Mouse (Mus musculus) heart, embryonic 14.5 days (tissue): Measurements from ENCODE around the gene Tbx21. TPM values are rescaled to one million over a fixed set of nuclear protein-coding genes. Genes with fewer than 3 reads are reported as not detected.
A peak's percentile ranks its signal among the peaks of the same experiment; 100 is the strongest.

Experiments
- ATAC-seq: fragments of 200-750 bp; cut with Nextera tagmentation; 2 replicates; pipeline ENCODE4 v1.8.0; 2017; ENCODE audit warnings: low read depth, moderate TSS enrichment; ENCODE audit not compliant: insufficient number of reproducible peaks, insufficient read depth, low FRiP score
- H3K27ac ChIP-seq, 2 experiments: fragments of 200-500 bp in 1 of 2; fragments of 300-500 bp in 1 of 2; sonication (generic) in 1 of 2; replicated peaks in 1 of 2; 2 replicates each; pipeline ENCODE4 v1.5.1; 2012 to 2014; ENCODE audit warnings: low read depth in 2 of 2, low read length in 2 of 2, control low read depth in 1 of 2, mild to moderate bottlenecking in 1 of 2, mixed read lengths in 1 of 2; ENCODE audit not compliant: control insufficient read depth in 1 of 2, insufficient read depth in 1 of 2
- H3K27me3 ChIP-seq: fragments of 300-500 bp; sonication (generic); 2 replicates; pipeline ENCODE4 v1.6.1; 2014; ENCODE audit warnings: mild to moderate bottlenecking, low read length, control low read depth; ENCODE audit not compliant: control insufficient read depth, insufficient read depth
- H3K36me3 ChIP-seq: fragments of 300-500 bp; sonication (generic); 2 replicates; pipeline ENCODE4 v1.6.1; 2014; ENCODE audit warnings: mild to moderate bottlenecking, control low read depth, low read length, mixed read lengths; ENCODE audit not compliant: control insufficient read depth, insufficient read depth
- H3K4me1 ChIP-seq, 2 experiments: fragments of 200-500 bp in 1 of 2; fragments of 300-500 bp in 1 of 2; sonication (generic) in 1 of 2; 2 replicates each; pipeline ENCODE4 v1.6.1; 2012 to 2014; ENCODE audit warnings: low read length in 2 of 2, control low read depth in 1 of 2, mixed read lengths in 1 of 2; ENCODE audit not compliant: control insufficient read depth in 2 of 2, insufficient read depth in 2 of 2
- H3K4me2 ChIP-seq: fragments of 300-500 bp; sonication (generic); 2 replicates; pipeline ENCODE4 v1.6.1; 2014; ENCODE audit warnings: mild to moderate bottlenecking, low read length
- H3K4me3 ChIP-seq, 2 experiments: fragments of 200-500 bp in 1 of 2; fragments of 300-500 bp in 1 of 2; sonication (generic) in 1 of 2; 2 replicates each; pipeline ENCODE4 v1.5.1; 2012 to 2014; ENCODE audit warnings: low read length in 2 of 2, mild to moderate bottlenecking in 2 of 2, control low read depth in 1 of 2, low read depth in 1 of 2, moderate library complexity in 1 of 2; ENCODE audit not compliant: control insufficient read depth in 1 of 2, insufficient read depth in 1 of 2
- H3K9ac ChIP-seq: fragments of 300-500 bp; sonication (generic); 2 replicates; pipeline ENCODE4 v1.6.1; 2014; ENCODE audit warnings: mild to moderate bottlenecking, low read length
- H3K9me3 ChIP-seq: fragments of 300-500 bp; sonication (generic); 2 replicates; pipeline ENCODE4 v1.6.1; 2016; ENCODE audit warnings: low read length, control low read depth; ENCODE audit not compliant: control insufficient read depth
- WGBS: fragments of 180-500 bp; shearing (Covaris S2); extraction: QIAGEN DNeasy Blood & Tissue Kit; methylation state at CpG from one replicate; pipeline ENCODE4 v1.1.7; 2014; 5-methylcytosine and 5-hydroxymethylcytosine counted together
- polyA plus RNA-seq: library from polyadenylated mRNA; unstranded; fragments of >200 nt; fragmentation: Nextera tagmentation; extraction: Ambion mirVana; gene quantifications from 2 replicates; pipeline ENCODE4 v1.2.1, GENCODE M21; 2014

The Tbx21 gene
- polyA plus RNA-seq, 1 experiment from 2014 or later, result 0.08 TPM

GRCm38 (mm10) chr11:97132185-97132584 is 17.1 kb upstream of the Tbx21 start:
- no peaks in the 10 kb centered on the region for H3K9me3 ChIP-seq
- no peak overlapping the region for H3K4me2 ChIP-seq
- H3K4me1 ChIP-seq, result no peaks in the 10 kb centered on the region
- no peak overlapping the region for H3K4me3 ChIP-seq
- 0 out of 2 replicates have a peak, but pooled peaks cover 12% of the 10 kb centered on the region for H3K36me3 ChIP-seq
- no peak for ATAC-seq
- H3K27ac ChIP-seq, result no peak overlapping the region
- 15% methylated on average over 6 of the region's 6 CpGs for WGBS
- no peak overlapping the region for H3K9ac ChIP-seq
- peaks cover 34% of the 10 kb centered on the region for H3K27me3 ChIP-seq

- peaks cover 30% of the 10 kb centered on the region; the same call in 1 of the 2 replicates for H3K27me3 ChIP-seq
- no peak for ATAC-seq
Observed at GRCm38 (mm10) chr11:97131683-97132082, 16.6 kb upstream of the Tbx21 start.

GRCm38 (mm10) chr11:97130318-97130717 is 15.2 kb upstream of the Tbx21 start:
- WGBS, result 60% methylated on average over 7 of the region's 7 CpGs

More at GRCm38 (mm10) chr11:97131683-97132082, 16.6 kb upstream of the Tbx21 start:
- Histone ChIP-seq H3K9me3 (no peaks in the 10 kb centered on the region), H3K4me3 (no peak overlapping the region), H3K4me1 (no peaks in the 10 kb centered on the region), H3K4me2 (no peak overlapping the region), H3K36me3 (0 out of 2 replicates have a peak, but pooled peaks cover 7% of the 10 kb centered on the region), H3K27ac (no peak overlapping the region), H3K9ac (no peak overlapping the region)
- 52% methylated on average over 2 of the region's 2 CpGs for WGBS

GRCm38 (mm10) chr11:97128956-97129355 is 13.8 kb upstream of the Tbx21 start:
- Histone ChIP-seq H3K4me3 (no peak overlapping the region), H3K36me3 (no peaks in the 10 kb centered on the region), H3K9me3 (no peaks in the 10 kb centered on the region), H3K27ac (no peak overlapping the region), H3K27me3 (peaks cover 33% of the 10 kb centered on the region), H3K4me1 (no peaks in the 10 kb centered on the region), H3K4me2 (no peak overlapping the region), H3K9ac (no peak overlapping the region)
- no peak for ATAC-seq
- 69% methylated on average over 3 of the region's 3 CpGs for WGBS

More at GRCm38 (mm10) chr11:97130318-97130717, 15.2 kb upstream of the Tbx21 start:
- Histone ChIP-seq H3K27ac (no peak overlapping the region), H3K4me1 (no peaks in the 10 kb centered on the region), H3K9ac (no peak overlapping the region), H3K27me3 (peaks cover 36% of the 10 kb centered on the region), H3K4me3 (no peak overlapping the region), H3K36me3 (no peaks in the 10 kb centered on the region), H3K9me3 (no peaks in the 10 kb centered on the region), H3K4me2 (no peak overlapping the region)
- ATAC-seq, result no peak

- no peaks in the 10 kb centered on the region for H3K36me3 ChIP-seq
- H3K4me2 ChIP-seq, result peak overlapping the region; percentile 73
- no peaks in the 10 kb centered on the region for H3K4me1 ChIP-seq
- peaks cover 27% of the 10 kb centered on the region for H3K27me3 ChIP-seq
- ATAC-seq, result no peak
- peak overlapping the region; percentile 57 for H3K9ac ChIP-seq
- no peaks in the 10 kb centered on the region for H3K9me3 ChIP-seq
- H3K27ac ChIP-seq, result no peak overlapping the region
- 21% methylated on average over 19 of the region's 19 CpGs for WGBS
- peak overlapping the region; percentile 31 to 43 for H3K4me3 ChIP-seq
Observed at GRCm38 (mm10) chr11:97127470-97128223, 12.5 kb upstream of the Tbx21 start.

- 4% methylated on average over 32 of the region's 32 CpGs for WGBS
- peak overlapping the region; percentile 31 to 43 for H3K4me3 ChIP-seq
- peak overlapping the region; percentile 57 for H3K9ac ChIP-seq
- no peaks in the 10 kb centered on the region for H3K9me3 ChIP-seq
- peaks cover 23% of the 10 kb centered on the region; the same call in 1 of the 2 replicates for H3K27me3 ChIP-seq
- ATAC-seq, result peak; percentile 51; the same call in 1 of the 2 replicates
- H3K4me2 ChIP-seq, result peak overlapping the region; percentile 73
- H3K4me1 ChIP-seq, result no peaks in the 10 kb centered on the region
- no peaks in the 10 kb centered on the region for H3K36me3 ChIP-seq
- no peak overlapping the region for H3K27ac ChIP-seq
Observed at GRCm38 (mm10) chr11:97126645-97127468, 11.7 kb upstream of the Tbx21 start.

- Histone ChIP-seq H3K27me3 (peaks cover 21% of the 10 kb centered on the region), H3K27ac (no peak overlapping the region), H3K4me3 (no peak overlapping the region), H3K9ac (no peak overlapping the region), H3K4me2 (no peak overlapping the region), H3K4me1 (no peaks in the 10 kb centered on the region; a peak in 1 of 4 replicates), H3K9me3 (no peaks in the 10 kb centered on the region), H3K36me3 (no peaks in the 10 kb centered on the region)
- WGBS, result 53% methylated on average over 10 of the region's 10 CpGs
- no peak for ATAC-seq
Observed at GRCm38 (mm10) chr11:97124266-97125036, 9.3 kb upstream of the Tbx21 start.
